Mouse (Mus musculus) mouse embryonic stem cell (cell line): ENCODE data around the gene Taldo1.
"Not testable (repeated sequence)": the region's sequence is repeated elsewhere in the genome, so short reads cannot be mapped to it uniquely, and the experiment has no call there.

Experiments
- in situ Hi-C, 2 experiments: fragments of 300-500 bp; cut with MboI; formaldehyde crosslinking; loops; 1 replicate in 1 of 2; 3 replicates in 1 of 2; pipeline ENCODE4 v1.14.3; 2019 to 2020; ENCODE audit warnings: low sequenced_read_pairs in 2 of 2, low pct_unique_long_range_greater_than_20kb in 1 of 2, mixed read lengths in 1 of 2; ENCODE audit not compliant: unreplicated experiment in 1 of 2

Gene Taldo1

DNA sequence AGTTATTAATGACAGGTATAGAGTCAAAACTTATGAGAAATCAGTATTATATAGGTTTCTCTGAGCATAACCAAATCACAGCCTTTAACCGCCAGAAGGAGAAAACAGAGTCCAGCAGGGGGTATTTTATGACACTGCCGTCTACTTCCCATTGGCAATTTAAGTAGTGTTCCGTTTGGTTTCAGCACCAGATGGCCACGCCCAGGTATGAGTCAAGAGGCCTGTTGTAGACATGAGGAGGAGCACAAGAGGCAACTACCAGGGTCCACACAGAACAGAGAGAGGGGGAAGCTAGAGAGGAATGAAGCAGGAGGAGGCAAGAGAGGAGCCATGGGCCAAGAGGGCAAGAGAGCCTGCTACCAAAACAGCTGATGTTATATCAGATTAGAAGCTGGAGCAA lies 12.4 kb upstream of the Taldo1 start:
- in situ Hi-C loops, result no loop called here

DNA sequence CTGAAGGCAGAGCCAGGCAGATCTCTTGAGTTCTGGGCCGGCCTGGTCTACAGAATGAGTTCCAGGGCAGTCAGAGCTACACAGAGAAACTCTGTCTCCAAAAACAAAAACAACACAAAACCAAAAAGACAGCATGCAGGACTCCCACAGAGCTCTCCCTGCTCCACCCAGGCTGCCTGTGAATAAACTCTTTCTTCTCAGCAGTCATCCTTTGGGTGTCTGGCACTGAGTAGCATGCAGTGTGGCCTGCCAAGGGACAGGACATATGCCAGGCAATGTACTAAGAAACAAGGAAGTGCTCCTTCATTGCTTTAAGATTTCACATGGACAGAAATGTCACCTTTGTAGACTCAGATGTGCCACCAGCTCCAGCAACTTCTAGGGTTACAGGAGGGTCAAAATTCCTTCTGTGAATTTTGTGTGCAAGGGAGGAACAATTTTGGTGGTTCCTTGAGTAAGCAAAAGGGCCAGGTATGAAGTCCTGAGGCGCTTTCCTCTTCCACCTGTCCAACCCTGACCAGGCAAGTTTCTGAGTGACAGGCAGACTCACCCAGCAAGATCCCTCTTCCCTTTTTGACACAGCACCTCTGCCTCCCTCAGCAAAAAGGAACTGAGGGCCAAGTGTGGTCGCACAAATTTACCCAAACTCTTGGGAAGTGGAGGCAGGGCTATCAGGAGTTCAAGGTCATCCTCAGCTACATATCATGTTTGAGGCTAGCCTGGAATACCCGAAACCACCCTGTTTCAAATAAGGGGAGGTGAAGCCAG lies 10.7 kb upstream of the Taldo1 start:
- in situ Hi-C loops, result no loop called here

DNA sequence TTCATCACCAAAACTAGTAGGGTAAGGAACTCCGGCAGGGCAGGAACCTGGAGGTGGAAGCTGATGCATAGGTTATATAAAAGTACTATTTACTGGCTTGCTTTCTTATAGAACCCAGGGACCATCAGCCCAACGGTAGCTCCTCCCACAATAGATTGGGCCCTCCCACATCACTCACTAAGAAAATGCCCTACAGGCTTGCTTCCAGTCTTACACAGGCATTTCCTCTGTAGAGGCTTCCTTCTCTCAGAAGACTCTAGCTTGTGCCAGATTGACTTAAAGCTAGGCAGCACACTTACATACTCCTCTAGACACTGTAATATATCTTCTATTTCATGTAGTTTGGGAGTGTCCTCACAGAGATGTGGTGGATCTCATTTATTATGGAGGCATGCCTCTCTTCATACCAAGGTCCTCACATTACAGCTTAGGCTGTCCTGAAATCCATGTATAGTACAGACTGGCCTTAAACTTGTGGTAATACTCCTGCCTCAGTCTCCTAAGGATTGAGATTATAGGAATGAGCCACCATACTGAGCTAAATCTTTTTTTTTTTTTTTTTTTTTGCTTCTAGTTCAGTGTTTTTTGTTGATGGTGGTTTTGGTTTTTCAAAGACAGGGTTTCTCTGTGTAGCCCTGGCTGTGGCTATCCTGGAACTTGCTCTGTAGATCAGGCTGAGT lies 4.1 kb upstream of the Taldo1 start:
- in situ Hi-C loops, result no loop called here

DNA sequence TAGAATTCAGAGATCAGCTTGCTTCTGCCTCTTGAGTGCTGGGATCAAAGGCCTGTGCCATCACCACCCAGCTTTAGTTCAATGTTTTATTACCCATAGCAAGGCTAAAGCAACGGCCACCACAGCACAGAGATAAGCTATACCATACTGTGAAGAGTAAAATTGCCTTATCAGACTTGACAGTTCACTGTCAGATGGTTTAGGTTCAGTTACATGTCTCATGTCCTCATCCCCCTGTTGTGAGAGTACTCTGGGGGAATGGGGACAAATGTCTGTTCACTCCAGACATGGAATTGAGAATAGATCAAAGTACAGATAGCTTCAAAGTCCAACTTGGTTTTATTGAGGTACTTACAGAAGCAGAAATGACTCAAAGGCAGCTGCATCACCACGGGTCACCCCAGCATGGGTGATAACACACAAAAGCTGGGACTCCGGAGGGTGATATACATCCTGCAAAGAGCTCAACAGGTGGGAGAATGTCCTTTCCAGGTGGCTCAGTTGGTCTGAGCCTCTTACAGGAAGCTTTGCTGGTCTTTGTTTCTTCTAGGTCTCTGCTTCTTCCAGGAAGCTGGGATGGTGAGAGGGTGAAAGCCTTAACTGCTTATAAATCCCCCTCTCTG lies 3.4 kb upstream of the Taldo1 start:
- in situ Hi-C loops, result no loop called here

DNA sequence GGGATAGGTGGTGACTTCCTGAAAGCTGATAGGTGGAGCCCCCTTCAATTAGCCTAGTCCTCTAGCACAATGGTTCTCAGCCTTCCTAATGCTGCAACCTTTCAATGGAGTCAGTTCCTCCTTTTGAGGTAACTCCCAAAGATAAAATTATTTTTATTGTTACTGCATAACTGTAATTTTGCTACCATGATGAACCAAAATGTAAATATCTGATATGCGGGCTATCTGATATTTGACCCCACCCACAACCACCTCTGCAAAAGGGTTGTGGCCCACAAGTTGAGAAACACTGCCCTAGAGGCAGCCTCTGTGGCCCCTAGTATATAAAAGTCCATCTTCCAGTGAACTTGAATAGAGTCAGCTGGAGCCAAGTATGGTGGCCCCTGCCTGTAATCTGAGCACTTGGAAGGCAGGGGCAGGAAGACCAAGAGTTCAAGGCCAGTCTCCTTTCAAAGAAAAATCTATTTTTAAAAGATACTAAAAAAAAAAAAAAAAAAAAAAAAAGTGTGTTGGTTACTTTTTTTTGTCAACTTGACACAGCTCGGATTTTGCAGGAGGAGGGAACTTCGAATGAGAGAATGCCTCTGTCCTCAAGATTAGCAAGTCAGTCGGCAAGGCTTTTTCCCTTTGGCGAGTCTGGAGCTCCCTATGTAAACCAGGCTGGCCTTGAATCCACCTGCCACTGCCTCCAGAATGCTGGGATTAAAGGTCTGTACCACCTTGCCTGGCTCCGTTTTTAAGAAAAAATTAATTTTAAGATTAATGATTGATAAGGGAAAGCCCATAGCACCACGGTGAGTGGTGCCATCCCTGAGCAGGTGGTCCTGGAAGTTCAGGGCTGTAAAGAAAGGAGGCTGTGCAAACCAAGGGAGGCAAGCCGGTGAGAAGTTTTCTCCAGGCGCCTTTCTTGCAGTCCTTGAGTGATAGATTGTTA lies 1.4 kb upstream of the Taldo1 start:
- in situ Hi-C loops, result no loop called here

DNA sequence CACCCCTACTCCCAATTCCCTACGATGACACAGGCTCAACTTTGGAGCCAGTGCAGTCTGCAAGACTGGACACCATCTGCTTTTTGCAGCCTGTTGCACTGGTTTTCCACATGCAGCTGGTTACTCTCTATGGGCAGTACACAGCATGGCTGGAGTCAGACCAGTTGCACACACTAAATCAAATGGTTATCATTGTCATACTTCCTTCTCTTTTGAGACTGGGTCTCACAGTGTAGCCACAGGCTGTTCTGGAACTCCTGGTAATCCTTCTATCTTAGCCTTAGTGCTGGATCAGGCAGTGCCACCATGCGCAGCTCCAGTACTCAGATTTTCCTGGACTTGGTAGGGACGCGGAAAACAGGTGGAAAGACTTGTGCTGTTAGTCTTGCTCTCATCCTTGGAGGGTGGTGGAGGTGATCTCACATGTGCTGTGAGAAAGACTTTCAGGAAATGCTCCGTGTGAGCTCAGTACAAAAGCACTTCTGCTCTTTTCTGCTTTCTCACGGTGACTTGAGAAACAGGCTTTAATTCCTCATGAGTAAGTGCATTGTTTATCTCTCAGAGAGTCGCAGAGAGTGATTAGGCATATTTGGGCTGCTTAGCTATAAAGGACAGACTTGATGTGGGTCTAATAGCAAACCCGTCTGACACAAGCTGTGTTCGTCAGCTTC lies 688 bp downstream of the Taldo1 start:
- in situ Hi-C loops, result no loop called here

DNA sequence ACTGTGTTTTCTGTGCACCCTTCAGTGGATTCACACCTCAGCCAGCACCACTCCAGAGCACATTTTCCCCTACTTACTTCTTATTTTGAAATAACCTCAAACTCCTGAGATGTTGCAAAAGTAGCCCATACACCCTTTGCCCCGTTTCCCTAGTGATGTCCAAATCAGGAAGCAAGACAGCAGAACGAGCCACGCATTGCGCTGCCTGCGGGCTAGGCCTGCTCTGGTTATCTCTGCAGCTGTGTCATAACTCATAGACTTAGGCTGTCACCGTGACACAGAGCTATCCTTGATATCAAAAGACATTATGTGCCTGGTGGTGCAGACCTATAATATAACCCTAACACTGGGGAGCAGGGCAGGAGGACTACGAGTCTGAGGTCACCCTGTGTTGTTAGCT lies 2.2 kb downstream of the Taldo1 start:
- in situ Hi-C loops, result no loop called here

DNA sequence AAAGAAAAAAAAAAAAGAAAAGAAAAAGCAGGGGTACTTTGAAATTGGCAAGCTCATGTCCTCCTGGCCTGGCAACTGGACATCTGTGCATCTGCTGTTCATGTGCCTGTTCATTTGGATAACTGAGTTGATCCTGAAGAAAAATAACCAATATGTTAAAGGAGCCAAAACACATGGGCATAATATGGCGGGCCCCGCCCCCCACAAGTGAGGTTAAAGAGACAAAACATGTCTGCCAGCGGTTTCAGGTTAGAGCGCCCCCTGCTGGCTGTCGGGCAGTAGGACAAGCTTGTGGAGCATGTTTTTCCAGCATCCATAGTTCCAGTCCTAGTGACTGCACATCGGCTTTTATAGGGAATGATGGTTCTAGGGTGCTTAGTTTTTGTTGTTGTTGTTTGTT lies 2.8 kb downstream of the Taldo1 start:
- in situ Hi-C loops, result no loop called here

DNA sequence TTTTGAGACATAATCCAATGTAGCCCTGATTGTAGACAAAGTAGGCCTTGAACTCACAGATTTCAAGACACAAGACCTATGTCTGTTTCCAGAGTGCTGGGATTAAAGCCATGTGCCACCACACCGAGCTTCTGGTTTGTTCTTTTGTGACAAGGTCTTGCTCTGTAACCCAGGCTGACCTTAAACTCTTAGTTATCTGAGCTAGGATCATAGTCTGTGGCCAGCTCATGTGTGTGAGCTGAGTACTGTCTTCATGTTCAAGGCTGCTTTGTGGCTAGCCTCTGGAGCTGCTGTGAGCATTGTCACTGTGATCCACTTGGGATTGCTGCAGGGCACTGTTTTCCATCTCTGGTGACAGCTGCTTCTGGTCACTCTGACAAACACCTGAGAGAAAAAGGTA lies 3.3 kb downstream of the Taldo1 start:
- in situ Hi-C loops, result no loop called here

DNA sequence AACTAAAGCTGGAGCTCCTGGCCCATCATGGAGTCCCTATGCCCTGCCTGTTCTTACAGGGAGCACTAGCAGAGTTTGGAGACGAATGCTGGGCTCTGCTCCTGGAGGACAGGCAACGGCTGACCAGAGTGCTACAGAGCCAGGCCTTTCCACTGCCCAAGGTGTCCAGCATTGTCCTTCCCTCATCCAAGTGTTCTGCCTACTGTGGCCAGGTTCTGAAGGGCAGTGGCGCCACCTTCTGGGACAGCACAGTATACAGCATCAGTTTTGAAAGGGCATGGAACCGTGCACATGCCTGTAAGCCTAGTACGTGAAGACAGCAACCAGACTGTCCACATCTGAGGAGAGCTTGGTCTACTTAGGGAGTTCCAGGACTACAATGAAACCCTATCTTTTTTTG lies 11.3 kb downstream of the Taldo1 start:
- in situ Hi-C loops, result no loop called here

DNA sequence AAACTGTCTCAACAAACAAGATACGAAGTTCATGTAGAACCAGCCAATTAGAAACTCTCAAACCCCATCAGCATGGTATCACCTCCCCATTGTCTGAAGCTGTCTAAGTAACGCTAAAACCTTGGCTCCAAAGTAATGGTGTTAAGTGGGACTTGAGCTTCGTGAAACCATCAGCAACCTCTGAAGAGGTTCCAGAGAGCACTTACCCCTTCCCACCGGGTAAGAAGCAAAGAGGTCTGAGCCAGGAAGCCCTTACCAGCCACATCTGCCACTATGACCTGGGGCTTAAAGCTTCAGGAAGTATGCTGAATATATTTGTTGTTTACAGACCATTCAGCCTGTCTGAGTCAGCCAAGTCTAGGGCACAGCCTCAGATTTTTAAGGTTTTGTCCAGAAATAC lies 13.5 kb downstream of the Taldo1 start:
- in situ Hi-C loops, result no loop called here

DNA sequence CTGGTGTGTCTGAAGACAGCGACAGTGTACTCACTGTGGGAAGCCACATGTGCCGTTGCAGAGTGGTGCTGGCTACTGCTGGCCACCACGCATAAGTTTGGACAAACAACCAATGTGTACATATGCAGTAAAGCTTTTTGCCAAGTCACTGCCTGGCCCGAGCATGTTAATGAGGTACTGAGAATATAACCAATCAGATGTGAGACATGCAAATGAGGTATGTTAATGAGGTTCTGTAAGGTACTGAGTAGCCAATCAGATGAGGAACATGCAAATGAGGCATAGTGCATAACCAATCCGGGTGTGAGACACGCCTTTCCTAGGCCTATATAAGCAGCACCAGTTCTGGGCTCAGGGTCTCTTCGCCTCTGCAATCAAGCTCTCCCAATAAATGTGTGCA lies 15.7 kb downstream of the Taldo1 start:
- in situ Hi-C loops, result not testable (repeated sequence)

DNA sequence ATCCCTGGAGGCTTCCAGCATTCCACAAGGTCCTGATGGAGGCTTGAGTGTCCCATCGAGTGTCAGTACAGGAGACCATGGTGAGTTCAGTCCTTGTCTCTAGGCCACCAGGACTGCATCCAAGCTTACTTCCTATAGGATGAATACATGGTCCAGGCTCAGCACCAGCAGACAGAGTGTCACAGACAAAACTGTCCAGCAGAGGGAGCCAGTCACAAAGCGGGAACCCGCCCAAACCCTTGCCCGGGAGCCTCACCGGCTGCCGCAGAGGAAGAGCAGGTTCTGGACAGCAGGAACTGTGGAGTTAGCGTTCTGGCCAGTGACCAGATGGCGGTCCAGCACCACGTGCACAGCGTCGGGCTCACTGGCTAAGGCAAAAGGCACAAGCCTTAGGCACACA lies 16.8 kb downstream of the Taldo1 start:
- in situ Hi-C loops, result no loop called here

DNA sequence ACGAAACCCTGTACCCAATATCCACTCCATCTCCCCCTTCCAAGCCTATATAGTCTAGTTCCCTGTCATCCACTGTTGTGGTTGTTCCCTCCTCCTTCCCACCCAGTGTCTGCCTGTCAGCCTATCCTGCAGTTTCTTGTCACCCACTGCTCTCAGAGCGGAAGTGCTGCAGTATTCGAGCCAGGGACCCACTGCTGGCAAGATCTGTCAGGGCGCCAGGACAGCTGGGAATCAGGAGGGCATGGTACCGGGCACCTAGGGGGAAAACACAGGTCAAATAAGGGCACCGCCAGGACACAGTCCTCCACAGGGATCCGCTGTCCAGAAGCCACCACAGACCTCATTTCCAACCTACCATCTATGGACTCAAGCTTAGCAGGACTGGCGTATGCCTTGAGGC lies 18.6 kb downstream of the Taldo1 start:
- in situ Hi-C loops, result no loop called here

DNA sequence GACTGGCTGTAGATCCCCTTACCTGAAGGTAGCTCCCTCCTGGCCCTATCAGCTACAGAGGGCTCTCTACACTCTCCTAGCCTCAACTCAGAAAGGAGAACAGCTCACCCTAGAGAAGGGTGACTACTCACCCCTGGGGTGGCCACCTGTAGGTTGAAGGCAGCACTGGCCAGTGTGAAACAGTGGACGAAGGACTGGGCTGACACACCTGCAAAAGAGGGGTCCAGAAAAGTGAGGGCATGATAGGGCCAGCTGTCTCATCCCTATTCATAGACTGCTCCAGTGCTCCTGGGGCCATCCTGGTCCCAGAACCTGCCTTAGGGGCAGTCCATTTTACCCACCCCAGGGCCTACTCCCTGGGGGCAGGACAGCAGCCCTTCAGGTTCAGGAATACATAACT lies 19.7 kb downstream of the Taldo1 start:
- in situ Hi-C loops, result no loop called here

DNA sequence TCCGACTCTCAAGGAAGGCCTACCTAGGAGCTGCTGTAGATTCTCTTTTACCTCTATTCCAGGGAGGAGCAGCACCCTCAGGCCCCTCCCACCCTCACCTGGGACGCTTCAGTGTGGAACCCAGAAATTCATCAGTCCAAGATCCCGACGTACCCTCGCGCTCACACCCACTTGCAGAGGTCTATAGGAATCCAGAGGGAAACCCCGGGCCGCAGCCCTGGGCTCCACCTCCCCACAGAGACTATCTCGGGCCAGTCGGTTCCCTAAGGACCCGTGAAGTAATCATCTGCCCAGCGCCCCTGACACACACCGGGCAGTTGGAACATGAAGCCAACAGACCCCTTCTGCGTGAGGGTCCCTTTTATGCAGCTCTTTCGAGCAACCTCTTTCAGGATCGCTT lies 21.3 kb downstream of the Taldo1 start:
- in situ Hi-C loops, result no loop called here

DNA sequence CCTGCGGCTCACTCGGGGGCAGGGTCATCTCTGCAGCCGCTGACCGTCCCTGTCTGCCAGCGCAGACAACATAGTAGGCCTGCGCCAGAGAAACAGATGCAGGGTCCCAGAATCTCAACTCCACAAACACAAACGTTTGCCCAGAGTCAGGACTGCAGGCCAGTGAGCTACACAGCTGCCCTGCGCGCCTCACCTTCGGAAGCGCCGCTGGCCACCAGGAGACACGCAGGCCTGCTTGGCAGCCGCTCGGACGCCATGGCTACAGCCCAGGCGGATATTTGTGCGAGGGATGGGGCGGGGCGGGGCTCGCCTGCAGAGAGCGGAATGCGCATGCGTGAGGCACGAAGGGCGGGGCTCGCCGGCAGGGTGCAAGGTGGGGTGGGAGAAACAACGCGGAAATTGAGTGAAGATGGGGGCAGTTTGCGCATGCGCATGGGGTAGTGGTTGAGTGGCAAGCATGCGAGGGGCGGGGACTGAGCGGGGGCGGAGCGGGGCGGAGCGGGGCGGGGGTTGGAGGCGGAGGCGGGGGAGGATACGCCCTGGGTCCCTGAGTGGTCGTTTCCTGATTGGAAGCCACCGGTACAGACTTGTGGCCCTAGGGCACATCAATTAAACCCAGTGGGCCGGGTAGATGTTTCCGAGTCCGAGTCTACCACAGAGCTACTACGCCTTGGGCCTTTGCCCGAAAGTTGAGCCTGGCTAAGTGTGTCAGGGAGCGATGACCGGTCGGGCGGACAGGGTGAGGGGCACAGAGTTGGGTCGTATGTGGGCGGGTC lies 22.0 kb downstream of the Taldo1 start, which contains the start of gene Gatd1:
Gene Gatd1, minus strand, starts transcription at position 328 of the 776 bp plus-strand sequence.
- in situ Hi-C loops, result no loop called here
